Mouse (Mus musculus): ENCODE measurements around the gene Prr7.

DNA sequence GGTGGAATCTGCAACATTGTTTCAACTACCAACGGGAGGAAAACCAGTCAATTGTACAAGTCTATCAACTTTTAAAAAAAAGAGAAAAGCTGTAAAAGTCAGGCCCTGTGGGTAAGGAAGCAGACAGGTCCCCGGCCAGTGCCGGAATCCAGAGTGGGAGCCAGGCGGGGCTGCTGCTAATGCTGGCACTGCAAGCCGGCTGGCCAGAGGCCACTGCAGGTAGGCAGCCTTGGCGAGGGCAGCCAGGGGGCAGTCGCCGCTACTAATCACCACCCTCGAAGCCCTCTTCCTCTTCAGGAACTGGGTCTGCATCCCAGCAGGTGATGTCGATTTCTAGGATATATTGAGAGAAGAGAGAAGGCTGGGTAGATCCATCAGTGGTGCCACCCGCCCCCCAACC, 9.9 kb downstream of the Prr7 start:
- TF ChIP-seq CTCF (conservative IDR thresholded peaks at IDR 0.05; ENCODE audit: insufficient read depth, insufficient read length, low read depth, low read length) (no peak), POLR2A (IDR thresholded peaks at IDR 0.05; ENCODE audit: low read depth, low read length) (no peak)
